Mouse (Mus musculus): Measurements from ENCODE around the gene Sumf1. TPM values are rescaled to one million over a fixed set of nuclear protein-coding genes. Genes with fewer than 3 reads are reported as not detected.

Sumf1 gene
- total and polyA plus RNA-seq, 2 experiments from 2014 or later, result 14.4 to 22.5 TPM

DNA sequence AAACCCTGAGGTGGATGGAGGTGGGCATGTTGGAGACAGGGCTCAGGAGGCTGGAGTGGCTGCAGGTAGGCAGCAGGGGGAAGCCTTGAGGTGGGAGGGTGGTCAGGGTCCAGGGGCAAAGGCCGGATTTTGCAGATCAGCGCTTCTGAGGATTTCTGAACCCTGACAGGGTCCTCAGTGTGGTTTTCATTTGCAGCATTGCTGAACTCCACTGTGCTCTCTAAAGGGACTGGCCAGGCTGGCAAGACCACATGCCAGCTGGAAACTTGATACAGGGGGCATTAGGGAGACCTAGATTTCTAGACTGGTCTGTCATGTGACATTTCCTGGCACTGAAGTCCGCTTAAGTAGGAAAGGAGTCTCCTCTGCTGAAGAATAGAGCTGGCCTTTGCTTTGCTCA, 32.6 kb upstream of the Sumf1 start:
- WGBS, result 86% methylated on average over 3 of the region's 3 CpGs

DNA sequence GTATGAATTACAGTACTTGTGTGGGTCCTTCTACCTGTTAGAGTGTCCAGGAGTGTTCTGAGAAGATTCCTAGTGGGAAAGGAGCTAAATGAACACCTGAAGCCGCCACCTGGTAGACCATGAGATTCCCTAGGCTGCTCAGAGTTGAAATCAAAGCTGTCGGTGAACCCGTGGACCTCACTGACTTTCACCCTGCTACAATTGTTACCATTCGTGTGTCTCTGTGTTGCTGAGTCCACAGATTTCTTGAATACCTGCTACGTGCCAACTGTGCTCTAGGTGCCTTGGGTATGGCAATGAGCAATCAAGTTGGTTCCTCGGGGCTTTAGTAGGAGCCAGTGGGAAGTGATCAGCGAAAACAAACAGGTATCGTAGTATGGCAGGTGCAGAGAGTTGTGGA, 31.4 kb upstream of the Sumf1 start:
- no peak for TF ChIP-seq CTCF (IDR thresholded peaks at IDR 0.05; ENCODE audit: low read depth)
- WGBS, result 91% methylated on average over 8 of the region's 8 CpGs
- Histone ChIP-seq H3K4me1 (ENCODE audit: insufficient read depth, low read length) (no peaks in the 10 kb centered on the region), H3K4me2 (ENCODE audit: low read depth, low read length) (no peak overlapping the region), H3K4me3 (ENCODE audit: low read length) (no peak overlapping the region), H3K27me3 (ENCODE audit: insufficient read depth, low read length) (no peaks in the 10 kb centered on the region), H3K9me3 (ENCODE audit: low read length) (no peaks in the 10 kb centered on the region), H3K36me3 (ENCODE audit: insufficient read depth, low read length) (no peaks in the 10 kb centered on the region), H3K27ac (no peak overlapping the region), H3K9ac (replicated peaks; ENCODE audit: low read length) (no peak overlapping the region)
- DNase-seq (ENCODE audit: low spot score), result no peak
- ATAC-seq, result no peak

More for the DNA sequence above, 32.6 kb upstream of the Sumf1 start:
- TF ChIP-seq CTCF (IDR thresholded peaks at IDR 0.05; ENCODE audit: low read depth), result no peak
- ATAC-seq (no peak), DNase-seq (ENCODE audit: low spot score) (no peak)
- Histone ChIP-seq H3K4me3 (ENCODE audit: low read length) (no peak overlapping the region), H3K27me3 (ENCODE audit: insufficient read depth, low read length) (no peaks in the 10 kb centered on the region), H3K9ac (replicated peaks; ENCODE audit: low read length) (no peak overlapping the region), H3K4me2 (ENCODE audit: low read depth, low read length) (no peak overlapping the region), H3K9me3 (ENCODE audit: low read length) (no peaks in the 10 kb centered on the region), H3K4me1 (ENCODE audit: insufficient read depth, low read length) (no peaks in the 10 kb centered on the region), H3K27ac (no peak overlapping the region), H3K36me3 (ENCODE audit: insufficient read depth, low read length) (no peaks in the 10 kb centered on the region)

DNA sequence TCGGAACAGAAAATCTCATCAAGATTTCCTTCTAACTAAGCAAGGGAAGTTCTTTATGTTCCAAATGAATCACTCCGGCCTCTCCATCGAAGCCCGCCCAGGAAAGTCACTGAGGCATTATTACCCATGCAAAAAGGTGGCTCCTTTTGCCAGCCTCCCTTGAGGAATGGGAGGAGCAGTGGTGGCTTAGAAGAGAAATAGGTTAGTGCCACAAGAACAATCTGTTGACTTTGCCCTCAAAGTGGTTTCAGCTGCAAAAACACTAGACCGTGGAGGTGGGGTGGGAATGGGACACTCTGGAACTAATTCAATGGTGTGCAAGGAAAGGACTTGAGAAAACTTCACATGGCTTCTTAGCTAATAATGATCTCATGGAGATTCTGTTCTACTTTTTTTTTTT, 30.7 kb upstream of the Sumf1 start:
- H3K4me2 ChIP-seq (ENCODE audit: low read depth, low read length), result peak overlapping the region; percentile 0; the same call in 1 of the 2 replicates
- no peaks in the 10 kb centered on the region for H3K9me3 ChIP-seq (ENCODE audit: low read length)
- DNase-seq (ENCODE audit: low spot score), result no peak

DNA sequence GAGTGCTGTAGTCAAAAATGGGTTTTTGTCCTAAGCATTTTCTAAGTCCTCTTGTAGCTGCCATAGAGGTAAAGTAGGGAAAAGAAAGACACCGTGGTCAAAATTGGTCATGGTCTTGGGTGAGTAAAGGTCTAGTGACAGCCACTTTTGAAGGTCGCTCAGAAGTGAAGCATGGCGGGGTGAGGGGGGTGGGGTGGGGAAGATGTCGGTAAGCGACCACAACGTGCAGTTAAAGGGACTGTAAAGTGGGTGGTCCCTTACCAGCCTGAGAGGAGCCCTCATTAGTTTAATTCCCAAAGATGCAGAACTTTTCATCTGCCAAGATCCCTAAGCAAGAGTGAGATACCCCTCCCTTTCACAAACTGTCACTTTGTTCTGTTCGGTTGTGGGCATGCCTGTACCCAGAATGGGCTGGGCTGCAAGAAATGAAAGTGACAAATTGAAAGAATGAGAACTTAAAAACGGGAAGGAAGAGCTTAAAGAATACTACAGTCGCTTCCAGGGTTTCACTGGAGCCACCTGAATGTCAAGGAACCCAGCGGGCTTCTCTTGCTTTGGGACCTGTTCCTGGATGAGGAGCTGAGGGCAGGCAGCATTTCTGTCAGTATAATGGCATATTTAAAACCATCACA, 29.0 kb upstream of the Sumf1 start:
- no peak for DNase-seq (ENCODE audit: low spot score)
- no peaks in the 10 kb centered on the region for H3K36me3 ChIP-seq (ENCODE audit: insufficient read depth, low read length)
- peak overlapping the region; percentile 80 for H3K4me2 ChIP-seq (ENCODE audit: low read depth, low read length)
- H3K4me3 ChIP-seq (ENCODE audit: low read length), result peak overlapping the region; percentile 50
- H3K4me1 ChIP-seq (ENCODE audit: insufficient read depth, low read length), result no peaks in the 10 kb centered on the region
- ATAC-seq, result no peak
- H3K27me3 ChIP-seq (ENCODE audit: insufficient read depth, low read length), result no peaks in the 10 kb centered on the region
- TF ChIP-seq CTCF (IDR thresholded peaks at IDR 0.05; ENCODE audit: low read depth), result no peak
- peak overlapping the region; percentile 25; the same call in 1 of the 2 replicates for H3K9ac ChIP-seq (replicated peaks; ENCODE audit: low read length)
- H3K27ac ChIP-seq, result no peak overlapping the region
- WGBS, result 8% methylated on average over 10 of the region's 10 CpGs
- H3K9me3 ChIP-seq (ENCODE audit: low read length), result no peaks in the 10 kb centered on the region

More for the DNA sequence above, 30.7 kb upstream of the Sumf1 start:
- H3K4me1 ChIP-seq (ENCODE audit: insufficient read depth, low read length), result no peaks in the 10 kb centered on the region
- TF ChIP-seq CTCF (IDR thresholded peaks at IDR 0.05; ENCODE audit: low read depth), result no peak
- no peak overlapping the region for H3K27ac ChIP-seq
- no peak for ATAC-seq
- no peak overlapping the region for H3K9ac ChIP-seq (replicated peaks; ENCODE audit: low read length)
- H3K27me3 ChIP-seq (ENCODE audit: insufficient read depth, low read length), result no peaks in the 10 kb centered on the region
- 82% methylated on average over 5 of the region's 5 CpGs for WGBS
- H3K36me3 ChIP-seq (ENCODE audit: insufficient read depth, low read length), result no peaks in the 10 kb centered on the region
- no peak overlapping the region for H3K4me3 ChIP-seq (ENCODE audit: low read length)

DNA sequence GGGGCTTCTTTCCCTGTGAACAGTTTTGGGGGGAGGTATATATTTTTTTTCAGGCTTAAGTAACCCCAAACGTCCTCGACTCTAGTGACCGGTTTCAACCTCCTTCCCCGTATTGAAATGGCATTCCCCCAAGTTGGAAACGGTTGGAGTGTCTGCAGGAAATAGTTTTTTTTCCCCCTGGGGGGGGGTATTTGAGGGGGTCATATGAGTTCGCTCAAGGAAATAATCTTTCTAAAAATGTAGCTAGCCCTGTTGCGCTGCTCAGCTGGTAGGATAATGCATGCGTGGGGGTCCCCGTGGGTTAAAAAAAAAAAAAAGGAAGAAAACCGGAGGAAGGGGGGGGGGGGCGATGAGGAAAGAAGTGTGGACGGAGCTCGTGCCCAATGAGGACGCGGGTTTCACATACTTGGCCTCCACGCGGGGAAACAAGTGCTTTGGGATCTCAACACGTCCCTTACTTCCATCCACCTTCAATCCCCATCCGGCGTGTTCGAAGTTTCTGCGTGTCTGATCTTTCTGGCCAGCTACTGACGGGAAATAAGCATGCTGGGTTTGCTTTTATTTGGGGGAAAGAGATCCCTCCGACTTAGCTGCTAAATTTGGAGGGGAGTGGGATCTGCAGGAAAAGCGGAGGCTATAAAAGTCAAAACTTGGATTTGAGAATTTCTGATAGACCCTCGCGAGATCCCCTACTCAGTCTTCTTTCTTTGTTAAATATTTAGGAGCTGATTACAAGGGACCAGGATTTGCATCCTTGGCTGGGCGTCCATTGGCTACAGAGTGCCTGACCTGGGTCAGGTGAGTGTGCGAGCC, 28.3 kb upstream of the Sumf1 start:
- no peak for TF ChIP-seq CTCF (IDR thresholded peaks at IDR 0.05; ENCODE audit: low read depth)
- Histone ChIP-seq H3K4me2 (ENCODE audit: low read depth, low read length) (peak overlapping the region; percentile 80), H3K4me3 (ENCODE audit: low read length) (peak overlapping the region; percentile 50), H3K27ac (no peak overlapping the region), H3K4me1 (ENCODE audit: insufficient read depth, low read length) (no peaks in the 10 kb centered on the region), H3K36me3 (ENCODE audit: insufficient read depth, low read length) (no peaks in the 10 kb centered on the region), H3K9ac (replicated peaks; ENCODE audit: low read length) (peak overlapping the region; percentile 25), H3K27me3 (ENCODE audit: insufficient read depth, low read length) (no peaks in the 10 kb centered on the region), H3K9me3 (ENCODE audit: low read length) (no peaks in the 10 kb centered on the region)
- DNase-seq (ENCODE audit: low spot score) (peak; percentile 34), ATAC-seq (no peak)
- 3% methylated on average over 28 of the region's 29 CpGs for WGBS

DNA sequence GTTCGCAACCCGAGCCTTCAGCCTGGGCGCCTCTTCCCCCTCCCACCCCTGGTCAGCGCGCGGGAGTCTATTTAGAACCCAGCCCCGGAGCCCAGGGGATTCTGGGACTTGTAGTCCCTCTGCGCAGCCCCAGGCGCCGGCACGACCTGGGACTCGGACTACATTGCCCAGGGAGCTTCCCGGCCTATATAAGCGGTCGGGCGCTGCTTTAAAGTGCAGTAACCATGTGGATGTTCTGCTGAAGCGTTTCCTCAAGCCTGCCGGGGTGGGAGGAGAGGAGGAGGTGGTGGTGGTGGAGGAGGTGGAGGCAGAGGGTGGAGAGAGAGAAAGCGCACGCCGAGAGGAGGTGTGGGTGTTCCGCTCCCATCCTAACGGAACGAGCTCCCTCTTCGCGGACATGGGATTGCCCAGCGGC, 27.5 kb upstream of the Sumf1 start, which contains the start of gene Itpr1:
Gene Itpr1, plus strand, starts transcription at position 216 of the 415 bp plus-strand sequence.
- no peaks in the 10 kb centered on the region for H3K27me3 ChIP-seq (ENCODE audit: insufficient read depth, low read length)
- under 1% methylated on average over 27 of the region's 27 CpGs for WGBS
- no peak within 1 kb of the TSS for H3K27ac ChIP-seq

More for the DNA sequence above, 27.5 kb upstream of the Sumf1 start, which contains the start of gene Itpr1:
- Histone ChIP-seq H3K4me3 (ENCODE audit: low read length) (peak within 1 kb of the TSS; percentile 50), H3K9me3 (ENCODE audit: low read length) (no peaks in the 10 kb centered on the region), H3K4me1 (ENCODE audit: insufficient read depth, low read length) (no peaks in the 10 kb centered on the region), H3K9ac (replicated peaks; ENCODE audit: low read length) (peak within 1 kb of the TSS; percentile 25), H3K4me2 (ENCODE audit: low read depth, low read length) (peak within 1 kb of the TSS; percentile 80), H3K36me3 (ENCODE audit: insufficient read depth, low read length) (no peaks in the 10 kb centered on the region)
- TF ChIP-seq CTCF (IDR thresholded peaks at IDR 0.05; ENCODE audit: low read depth), result no peak; the same call in 1 of the 2 replicates
- DNase-seq (ENCODE audit: low spot score) (peak; percentile 97), ATAC-seq (peak; percentile 100)
